Mouse (Mus musculus): ENCODE results near the gene Rnf169. TPM values are rescaled to one million over a fixed set of nuclear protein-coding genes. Genes with fewer than 3 reads are reported as not detected.

Gene Rnf169
- polyA plus RNA-seq, 1 experiment = 8.7 TPM

GRCm38 (mm10) chr7:100009640-100010039 lies 29.4 kb upstream of the Rnf169 start:
- DNase-seq = peak; percentile 37 to 61
- peak; percentile 81 for TF ChIP-seq CTCF (IDR thresholded peaks at IDR 0.05; ENCODE audit: borderline replicate concordance, insufficient read depth, low read depth, low read length)
- no peak for TF ChIP-seq POLR2A (IDR thresholded peaks at IDR 0.05; ENCODE audit: borderline replicate concordance, insufficient read depth, low read length)
- H3K4me3 ChIP-seq (replicated peaks; ENCODE audit: insufficient read depth, low read depth, low read length) = no peak overlapping the region
- peaks cover 17% of the 10 kb centered on the region for H3K4me1 ChIP-seq (ENCODE audit: control insufficient read depth, insufficient read depth, low read length)
- WGBS = 33% methylated on average over 11 of the region's 11 CpGs
- H3K27ac ChIP-seq (ENCODE audit: insufficient read depth, low read length) = no peak overlapping the region
- peaks cover 3% of the 10 kb centered on the region; the same call in 1 of the 2 replicates for H3K27me3 ChIP-seq (ENCODE audit: control insufficient read depth, insufficient read depth, low read length)

- Histone ChIP-seq H3K27me3 (ENCODE audit: control insufficient read depth, insufficient read depth, low read length) (peaks cover 3% of the 10 kb centered on the region; the same call in 1 of the 2 replicates), H3K4me1 (ENCODE audit: control insufficient read depth, insufficient read depth, low read length) (peaks cover 10% of the 10 kb centered on the region), H3K4me3 (replicated peaks; ENCODE audit: insufficient read depth, low read depth, low read length) (no peak overlapping the region), H3K27ac (ENCODE audit: insufficient read depth, low read length) (no peak overlapping the region)
- DNase-seq = no peak
- WGBS = 91% methylated on average over 4 of the region's 4 CpGs
- TF ChIP-seq CTCF (IDR thresholded peaks at IDR 0.05; ENCODE audit: borderline replicate concordance, insufficient read depth, low read depth, low read length) = no peak
- TF ChIP-seq POLR2A (IDR thresholded peaks at IDR 0.05; ENCODE audit: borderline replicate concordance, insufficient read depth, low read length) = no peak
These were observed 28.5 kb upstream of the Rnf169 start for GRCm38 (mm10) chr7:100008765-100009164.

GRCm38 (mm10) chr7:100006411-100006810 lies 26.2 kb upstream of the Rnf169 start:
- Histone ChIP-seq H3K4me1 (ENCODE audit: control insufficient read depth, insufficient read depth, low read length) (peaks cover 4% of the 10 kb centered on the region), H3K4me3 (replicated peaks; ENCODE audit: insufficient read depth, low read depth, low read length) (no peak overlapping the region), H3K27me3 (ENCODE audit: control insufficient read depth, insufficient read depth, low read length) (peaks cover 3% of the 10 kb centered on the region; the same call in 1 of the 2 replicates), H3K27ac (ENCODE audit: insufficient read depth, low read length) (no peak overlapping the region)
- no peak for DNase-seq
- WGBS = 12% methylated on average over 11 of the region's 11 CpGs
- TF ChIP-seq CTCF (IDR thresholded peaks at IDR 0.05; ENCODE audit: borderline replicate concordance, insufficient read depth, low read depth, low read length) (no peak), POLR2A (IDR thresholded peaks at IDR 0.05; ENCODE audit: borderline replicate concordance, insufficient read depth, low read length) (no peak)

GRCm38 (mm10) chr7:100005790-100006189 lies 25.5 kb upstream of the Rnf169 start, which contains the start of gene Chrdl2:
Chrdl2 (plus strand) TSS chr7:100006172.
- under 1% methylated on average over 44 of the region's 44 CpGs for WGBS
- H3K4me3 ChIP-seq (replicated peaks; ENCODE audit: insufficient read depth, low read depth, low read length) = peak within 1 kb of the TSS; percentile 47
- no peak for TF ChIP-seq POLR2A (IDR thresholded peaks at IDR 0.05; ENCODE audit: borderline replicate concordance, insufficient read depth, low read length)
- TF ChIP-seq CTCF (IDR thresholded peaks at IDR 0.05; ENCODE audit: borderline replicate concordance, insufficient read depth, low read depth, low read length) = no peak
- H3K27ac ChIP-seq (ENCODE audit: insufficient read depth, low read length) = no peak within 1 kb of the TSS
- H3K4me1 ChIP-seq (ENCODE audit: control insufficient read depth, insufficient read depth, low read length) = peaks cover 4% of the 10 kb centered on the region
- H3K27me3 ChIP-seq (ENCODE audit: control insufficient read depth, insufficient read depth, low read length) = peaks cover 3% of the 10 kb centered on the region; the same call in 1 of the 2 replicates
- DNase-seq = peak in 1 of 2 experiments; percentile 17

GRCm38 (mm10) chr7:100003781-100004180 lies 23.5 kb upstream of the Rnf169 start:
- Histone ChIP-seq H3K27me3 (ENCODE audit: control insufficient read depth, insufficient read depth, low read length) (peaks cover 3% of the 10 kb centered on the region; the same call in 1 of the 2 replicates), H3K4me1 (ENCODE audit: control insufficient read depth, insufficient read depth, low read length) (peaks cover 4% of the 10 kb centered on the region), H3K4me3 (replicated peaks; ENCODE audit: insufficient read depth, low read depth, low read length) (no peak overlapping the region), H3K27ac (ENCODE audit: insufficient read depth, low read length) (no peak overlapping the region)
- 61% methylated on average over 9 of the region's 9 CpGs for WGBS
- no peak for DNase-seq
- TF ChIP-seq CTCF (IDR thresholded peaks at IDR 0.05; ENCODE audit: borderline replicate concordance, insufficient read depth, low read depth, low read length) = peak; percentile 64
- TF ChIP-seq POLR2A (IDR thresholded peaks at IDR 0.05; ENCODE audit: borderline replicate concordance, insufficient read depth, low read length) = no peak

- H3K27ac ChIP-seq (ENCODE audit: insufficient read depth, low read length) = no peak overlapping the region
- H3K27me3 ChIP-seq (ENCODE audit: control insufficient read depth, insufficient read depth, low read length) = no peaks in the 10 kb centered on the region
- DNase-seq = no peak
- no peaks in the 10 kb centered on the region for H3K4me1 ChIP-seq (ENCODE audit: control insufficient read depth, insufficient read depth, low read length)
- H3K4me3 ChIP-seq (replicated peaks; ENCODE audit: insufficient read depth, low read depth, low read length) = no peak overlapping the region
- TF ChIP-seq CTCF (IDR thresholded peaks at IDR 0.05; ENCODE audit: borderline replicate concordance, insufficient read depth, low read depth, low read length) = no peak
- no peak for TF ChIP-seq POLR2A (IDR thresholded peaks at IDR 0.05; ENCODE audit: borderline replicate concordance, insufficient read depth, low read length)
- 91% methylated on average over 3 of the region's 3 CpGs for WGBS
These were observed 18.4 kb upstream of the Rnf169 start for GRCm38 (mm10) chr7:99998668-99999067.

- no peak for TF ChIP-seq CTCF (IDR thresholded peaks at IDR 0.05; ENCODE audit: borderline replicate concordance, insufficient read depth, low read depth, low read length)
- TF ChIP-seq POLR2A (IDR thresholded peaks at IDR 0.05; ENCODE audit: borderline replicate concordance, insufficient read depth, low read length) = no peak
- Histone ChIP-seq H3K4me1 (ENCODE audit: control insufficient read depth, insufficient read depth, low read length) (no peaks in the 10 kb centered on the region), H3K4me3 (replicated peaks; ENCODE audit: insufficient read depth, low read depth, low read length) (no peak overlapping the region), H3K27ac (ENCODE audit: insufficient read depth, low read length) (no peak overlapping the region), H3K27me3 (ENCODE audit: control insufficient read depth, insufficient read depth, low read length) (no peaks in the 10 kb centered on the region)
- no peak for DNase-seq
- 67% methylated on average over 7 of the region's 7 CpGs for WGBS
These were observed 14.9 kb upstream of the Rnf169 start for GRCm38 (mm10) chr7:99995186-99995585.

- WGBS = 85% methylated on average over 7 of the region's 7 CpGs
- Histone ChIP-seq H3K27me3 (ENCODE audit: control insufficient read depth, insufficient read depth, low read length) (no peaks in the 10 kb centered on the region), H3K4me3 (replicated peaks; ENCODE audit: insufficient read depth, low read depth, low read length) (no peak overlapping the region), H3K4me1 (ENCODE audit: control insufficient read depth, insufficient read depth, low read length) (no peaks in the 10 kb centered on the region), H3K27ac (ENCODE audit: insufficient read depth, low read length) (no peak overlapping the region)
- TF ChIP-seq CTCF (IDR thresholded peaks at IDR 0.05; ENCODE audit: borderline replicate concordance, insufficient read depth, low read depth, low read length) (no peak), POLR2A (IDR thresholded peaks at IDR 0.05; ENCODE audit: borderline replicate concordance, insufficient read depth, low read length) (no peak)
- DNase-seq = no peak
These were observed 12.9 kb upstream of the Rnf169 start for GRCm38 (mm10) chr7:99993159-99993558.
